Mouse (Mus musculus) limb, embryonic 13.5 days (tissue): Measurements from ENCODE around the gene Klhl32. TPM values are rescaled to one million over a fixed set of nuclear protein-coding genes. Genes with fewer than 3 reads are reported as not detected.
A peak's percentile ranks its signal among the peaks of the same experiment; 100 is the strongest.

Experiments used
- ATAC-seq: fragments of 200-750 bp; cut with Nextera tagmentation; 2 replicates; pipeline ENCODE4 v1.8.0; 2017; ENCODE audit warnings: low read depth, moderate number of reproducible peaks, moderate TSS enrichment; ENCODE audit not compliant: low FRiP score
- H3K27ac ChIP-seq: fragments of 300-500 bp; sonication (generic); 2 replicates; pipeline ENCODE4 v1.5.1; 2015; ENCODE audit warnings: inconsistent platforms, mild to moderate bottlenecking, moderate library complexity
- H3K27me3 ChIP-seq: fragments of 300-500 bp; sonication (generic); 2 replicates; pipeline ENCODE4 v1.6.1; 2015; ENCODE audit warnings: mild to moderate bottlenecking, inconsistent platforms
- H3K36me3 ChIP-seq: fragments of 300-500 bp; sonication (generic); 2 replicates; pipeline ENCODE4 v1.6.1; 2015; ENCODE audit warnings: inconsistent platforms, mild to moderate bottlenecking, moderate library complexity
- H3K4me1 ChIP-seq: fragments of 300-500 bp; sonication (generic); 2 replicates; pipeline ENCODE4 v1.6.1; 2015; ENCODE audit warnings: inconsistent platforms
- H3K4me2 ChIP-seq: fragments of 300-500 bp; sonication (generic); replicated peaks from 2 replicates; pipeline ENCODE4 v1.6.1; 2015; ENCODE audit warnings: inconsistent platforms, mild to moderate bottlenecking, moderate library complexity
- H3K4me3 ChIP-seq: fragments of 300-500 bp; sonication (generic); 2 replicates; pipeline ENCODE4 v1.5.1; 2015; ENCODE audit warnings: moderate library complexity, mild to moderate bottlenecking, inconsistent platforms
- H3K9ac ChIP-seq: fragments of 300-500 bp; sonication (generic); 2 replicates; pipeline ENCODE4 v1.6.1; 2015; ENCODE audit warnings: mild to moderate bottlenecking, inconsistent platforms
- H3K9me3 ChIP-seq: fragments of 300-500 bp; sonication (generic); 2 replicates; pipeline ENCODE4 v1.6.1; 2016; ENCODE audit warnings: inconsistent platforms
- WGBS: fragments of 180-500 bp; shearing (Covaris S2); methylation state at CpG from one replicate; pipeline ENCODE4 v1.1.7; 2015; 5-methylcytosine and 5-hydroxymethylcytosine counted together
- polyA plus RNA-seq: library from polyadenylated mRNA; unstranded; fragments of >200 nt; fragmentation: Nextera tagmentation; extraction: Ambion mirVana; gene quantifications from 2 replicates; pipeline ENCODE4 v1.2.1, GENCODE M21; 2015

The Klhl32 gene
- polyA plus RNA-seq, 1 experiment from 2014 or later, result 5.3 TPM

GRCm38 (mm10) chr4:24574276-24574675 lies 276.6 kb downstream of the Klhl32 start:
- no peaks in the 10 kb centered on the region for H3K27me3 ChIP-seq
- no peak overlapping the region for H3K4me2 ChIP-seq
- no peaks in the 10 kb centered on the region for H3K4me1 ChIP-seq
- H3K36me3 ChIP-seq, result peaks cover 15% of the 10 kb centered on the region
- H3K9me3 ChIP-seq, result no peaks in the 10 kb centered on the region
- no peak overlapping the region for H3K4me3 ChIP-seq
- no peak overlapping the region for H3K27ac ChIP-seq
- H3K9ac ChIP-seq, result no peak overlapping the region
- WGBS, result 22% methylated on average over 6 of the region's 6 CpGs
- ATAC-seq, result peak; percentile 40; the same call in 1 of the 2 replicates

GRCm38 (mm10) chr4:24568989-24569556 lies 281.9 kb downstream of the Klhl32 start:
- Histone ChIP-seq H3K9ac (no peak overlapping the region), H3K9me3 (no peaks in the 10 kb centered on the region), H3K36me3 (no peaks in the 10 kb centered on the region), H3K27me3 (no peaks in the 10 kb centered on the region), H3K4me2 (no peak overlapping the region), H3K4me1 (no peaks in the 10 kb centered on the region), H3K4me3 (no peak overlapping the region), H3K27ac (no peak overlapping the region)
- 76% methylated on average over 7 of the region's 7 CpGs for WGBS
- no peak for ATAC-seq

GRCm38 (mm10) chr4:24568026-24568425 lies 282.9 kb downstream of the Klhl32 start:
- no peaks in the 10 kb centered on the region for H3K4me1 ChIP-seq
- no peak overlapping the region for H3K4me2 ChIP-seq
- no peaks in the 10 kb centered on the region for H3K9me3 ChIP-seq
- H3K27me3 ChIP-seq, result no peaks in the 10 kb centered on the region
- H3K36me3 ChIP-seq, result no peaks in the 10 kb centered on the region
- no peak for ATAC-seq
- no peak overlapping the region for H3K27ac ChIP-seq
- WGBS, result 42% methylated on average over 6 of the region's 6 CpGs
- H3K4me3 ChIP-seq, result no peak overlapping the region
- no peak overlapping the region for H3K9ac ChIP-seq

Other genes with a start within 250 kb of the Klhl32 start
- gene Ndufaf4, start 47.0 kb upstream of the Klhl32 start, polyA plus RNA-seq, result 50.2 and 50.7 TPM in 2 replicates
- gene Gpr63, start 115.3 kb upstream of the Klhl32 start, polyA plus RNA-seq, result 1.7 and 2.5 TPM in 2 replicates